Mouse (Mus musculus): Measurements from ENCODE around the gene 1700025G04Rik. TPM values are rescaled to one million over a fixed set of nuclear protein-coding genes. Genes with fewer than 3 reads are reported as not detected.
A peak's percentile ranks its signal among the peaks of the same experiment; 100 is the strongest.

The 1700025G04Rik gene
- polyA plus RNA-seq, 1 experiment from 2014 or later: 49.9 TPM

DNA sequence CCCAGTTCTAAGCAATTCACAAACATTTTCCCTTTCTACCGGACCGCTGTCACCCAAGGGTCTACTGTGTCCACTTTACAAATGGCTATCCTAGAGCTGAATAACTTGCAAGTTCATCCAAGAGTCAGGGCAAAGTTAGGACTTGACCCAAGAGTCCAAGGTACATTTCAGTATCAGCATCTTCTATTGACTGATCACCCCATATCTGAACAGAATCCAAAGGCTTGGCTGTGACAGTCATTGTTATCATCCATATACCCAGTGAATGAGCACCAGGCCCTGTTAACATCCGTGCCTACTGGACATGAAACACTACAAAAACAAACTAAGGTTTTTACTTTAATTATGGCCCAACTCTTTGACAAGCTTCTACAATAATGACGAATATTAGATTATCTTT is 48.9 kb downstream of the 1700025G04Rik start:
- H3K9ac ChIP-seq: no peak overlapping the region
- H3K4me2 ChIP-seq (replicated peaks): no peak overlapping the region
- H3K27me3 ChIP-seq (replicated peaks): no peaks in the 10 kb centered on the region
- no peak overlapping the region for H3K27ac ChIP-seq
- no peaks in the 10 kb centered on the region for H3K9me3 ChIP-seq
- H3K4me1 ChIP-seq: peaks cover 38% of the 10 kb centered on the region
- no peaks in the 10 kb centered on the region for H3K36me3 ChIP-seq
- no peak for ATAC-seq (ENCODE audit: low FRiP score, low read depth)
- 88% methylated on average over 4 of the region's 4 CpGs for WGBS
- H3K4me3 ChIP-seq: no peak overlapping the region

DNA sequence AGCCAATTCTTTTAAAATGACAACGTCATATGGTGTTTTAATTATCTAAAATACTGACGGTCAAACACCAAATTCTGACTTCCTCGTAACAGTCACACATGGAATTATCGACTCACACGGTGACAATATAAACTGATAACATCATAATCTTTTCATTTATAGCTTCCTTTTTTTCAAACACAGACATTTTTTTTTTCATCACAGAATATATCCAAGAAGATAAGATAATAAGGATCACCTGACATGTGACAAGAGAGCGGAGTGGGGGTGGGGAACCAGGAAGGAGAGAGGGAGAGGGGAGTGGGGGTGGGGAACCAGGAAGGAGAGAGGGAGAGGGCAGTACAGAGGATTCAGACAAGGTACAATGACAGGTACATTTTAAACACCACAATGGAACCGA is 49.9 kb downstream of the 1700025G04Rik start:
- H3K4me3 ChIP-seq: no peak overlapping the region
- no peaks in the 10 kb centered on the region for H3K9me3 ChIP-seq
- H3K4me1 ChIP-seq: peaks cover 38% of the 10 kb centered on the region
- no peak overlapping the region for H3K4me2 ChIP-seq (replicated peaks)
- H3K9ac ChIP-seq: no peak overlapping the region
- ATAC-seq (ENCODE audit: low FRiP score, low read depth): no peak
- H3K27me3 ChIP-seq (replicated peaks): no peaks in the 10 kb centered on the region
- no peak overlapping the region for H3K27ac ChIP-seq
- 82% methylated on average over 7 of the region's 7 CpGs for WGBS
- no peaks in the 10 kb centered on the region for H3K36me3 ChIP-seq

DNA sequence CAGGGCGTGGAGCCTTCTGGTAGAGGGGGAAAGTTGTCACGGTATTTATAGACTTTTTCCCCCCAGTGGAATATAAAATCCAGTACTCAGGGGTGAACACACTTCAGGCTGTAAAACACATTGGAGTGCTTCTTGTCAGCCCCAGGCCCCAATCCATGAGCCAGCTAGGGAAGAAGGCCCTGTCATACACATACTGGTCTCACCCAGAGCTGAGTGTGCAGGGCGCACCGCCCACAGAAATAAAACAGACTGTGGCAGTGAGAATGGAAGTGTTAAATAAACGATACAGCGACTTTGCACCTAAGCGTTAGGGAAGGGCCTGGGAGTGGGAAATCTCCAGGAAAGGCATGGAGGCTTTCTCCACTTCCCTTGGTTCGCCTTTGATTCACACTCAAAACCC is 50.3 kb downstream of the 1700025G04Rik start:
- Histone ChIP-seq H3K9me3 (no peaks in the 10 kb centered on the region), H3K27ac (no peak overlapping the region), H3K4me1 (peaks cover 38% of the 10 kb centered on the region), H3K36me3 (no peaks in the 10 kb centered on the region), H3K27me3 (replicated peaks) (no peaks in the 10 kb centered on the region), H3K4me3 (no peak overlapping the region), H3K4me2 (replicated peaks) (no peak overlapping the region), H3K9ac (no peak overlapping the region)
- no peak for ATAC-seq (ENCODE audit: low FRiP score, low read depth)
- 67% methylated on average over 8 of the region's 8 CpGs for WGBS

DNA sequence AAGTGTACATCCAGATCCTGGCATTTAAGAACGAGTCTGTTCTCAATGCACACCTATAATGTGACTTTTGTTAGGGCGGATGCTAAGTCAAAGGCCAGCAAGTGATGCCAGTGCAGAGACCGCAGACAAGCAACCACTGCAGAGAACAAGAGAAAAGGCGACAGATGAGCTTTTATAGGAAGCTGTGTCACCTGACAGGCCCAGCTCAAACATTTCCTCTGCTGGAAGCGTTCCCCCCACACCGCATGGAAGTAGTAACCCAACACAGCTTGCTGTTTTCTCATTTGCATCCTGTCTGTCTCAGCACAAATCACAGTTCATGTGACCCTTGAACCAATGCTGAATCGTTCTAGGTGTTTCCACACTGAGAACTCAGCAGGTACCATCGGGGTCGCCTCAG is 51.8 kb downstream of the 1700025G04Rik start:
- ATAC-seq (ENCODE audit: low FRiP score, low read depth): no peak
- Histone ChIP-seq H3K4me2 (replicated peaks) (no peak overlapping the region), H3K4me3 (no peak overlapping the region), H3K4me1 (peaks cover 38% of the 10 kb centered on the region), H3K9ac (no peak overlapping the region), H3K27me3 (replicated peaks) (no peaks in the 10 kb centered on the region), H3K9me3 (no peaks in the 10 kb centered on the region), H3K27ac (no peak overlapping the region), H3K36me3 (no peaks in the 10 kb centered on the region)
- 71% methylated on average over 9 of the region's 9 CpGs for WGBS

DNA sequence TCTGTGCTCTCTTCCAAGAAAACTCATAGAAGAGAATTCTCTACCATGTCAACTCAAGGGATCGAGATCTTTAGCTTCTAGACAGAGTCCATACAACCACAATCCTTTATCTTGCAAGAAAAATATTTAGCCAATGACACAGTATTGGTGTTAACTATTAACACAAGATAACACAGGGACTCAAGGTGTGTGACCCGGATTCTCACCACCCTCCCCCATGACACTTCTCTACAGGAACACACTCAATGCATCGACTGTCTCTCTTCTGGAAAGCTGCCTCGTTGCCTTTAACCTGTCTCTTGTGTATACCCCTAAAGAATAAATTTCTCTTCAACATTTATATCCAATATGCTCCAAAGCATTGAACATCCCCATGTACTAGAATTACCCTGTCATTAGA is 52.3 kb downstream of the 1700025G04Rik start:
- Histone ChIP-seq H3K4me2 (replicated peaks) (no peak overlapping the region), H3K9ac (no peak overlapping the region), H3K27ac (no peak overlapping the region), H3K4me3 (no peak overlapping the region), H3K9me3 (no peaks in the 10 kb centered on the region), H3K4me1 (peaks cover 38% of the 10 kb centered on the region), H3K27me3 (replicated peaks) (no peaks in the 10 kb centered on the region), H3K36me3 (peaks cover 2% of the 10 kb centered on the region; the same call in 1 of the 2 replicates)
- ATAC-seq (ENCODE audit: low FRiP score, low read depth): no peak
- 71% methylated on average over 4 of the region's 4 CpGs for WGBS

DNA sequence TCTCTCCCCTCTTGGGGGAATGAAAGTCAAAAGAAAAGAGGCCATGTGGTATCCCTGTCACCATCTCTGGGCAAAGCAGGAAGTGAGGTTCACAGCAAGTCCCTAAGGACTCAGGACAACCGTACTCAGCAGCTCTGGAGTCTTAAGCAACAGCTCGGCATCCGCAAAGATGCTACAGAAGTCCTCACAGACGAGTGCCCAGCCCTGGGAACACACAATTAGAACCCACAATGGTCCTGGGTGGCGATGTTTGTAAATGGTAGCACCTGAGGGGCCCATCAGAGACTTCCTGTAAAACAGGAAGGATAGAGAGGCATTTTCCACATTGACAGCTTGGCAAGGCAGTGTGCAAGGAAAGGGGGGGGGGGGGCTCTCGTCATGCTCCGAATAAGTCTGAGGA is 55.2 kb downstream of the 1700025G04Rik start:
- Histone ChIP-seq H3K4me2 (replicated peaks) (no peak overlapping the region), H3K27ac (no peak overlapping the region), H3K27me3 (replicated peaks) (no peaks in the 10 kb centered on the region), H3K4me3 (no peak overlapping the region), H3K9me3 (no peaks in the 10 kb centered on the region), H3K36me3 (peaks cover 3% of the 10 kb centered on the region; the same call in 1 of the 2 replicates), H3K4me1 (peaks cover 35% of the 10 kb centered on the region), H3K9ac (no peak overlapping the region)
- ATAC-seq (ENCODE audit: low FRiP score, low read depth): no peak
- WGBS: 75% methylated on average over 7 of the region's 7 CpGs

DNA sequence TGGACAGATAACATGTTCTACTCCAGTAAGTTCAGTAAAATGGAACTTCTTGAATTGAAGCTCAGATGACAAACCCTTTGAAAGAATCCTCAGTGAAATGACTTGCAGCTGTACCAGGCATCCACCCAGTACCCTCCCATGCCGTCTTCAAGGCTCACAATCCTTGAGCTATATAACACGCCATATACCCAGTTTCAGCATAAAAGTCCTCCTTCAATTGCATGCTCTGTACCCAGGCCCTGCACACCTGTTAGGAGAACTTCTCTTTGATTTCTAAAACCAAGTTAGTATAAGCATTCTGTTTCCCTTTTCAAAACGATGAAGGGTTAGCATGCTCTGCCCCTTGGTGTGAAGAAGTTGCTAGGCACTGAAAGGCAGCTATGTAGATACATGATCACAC is 56.2 kb downstream of the 1700025G04Rik start:
- Histone ChIP-seq H3K9me3 (no peaks in the 10 kb centered on the region), H3K4me2 (replicated peaks) (no peak overlapping the region), H3K27ac (no peak overlapping the region), H3K27me3 (replicated peaks) (no peaks in the 10 kb centered on the region), H3K4me3 (no peak overlapping the region), H3K36me3 (peaks cover 3% of the 10 kb centered on the region; the same call in 1 of the 2 replicates), H3K9ac (no peak overlapping the region), H3K4me1 (peaks cover 25% of the 10 kb centered on the region)
- no peak for ATAC-seq (ENCODE audit: low FRiP score, low read depth)
- 79% methylated on average over 3 of the region's 3 CpGs for WGBS

DNA sequence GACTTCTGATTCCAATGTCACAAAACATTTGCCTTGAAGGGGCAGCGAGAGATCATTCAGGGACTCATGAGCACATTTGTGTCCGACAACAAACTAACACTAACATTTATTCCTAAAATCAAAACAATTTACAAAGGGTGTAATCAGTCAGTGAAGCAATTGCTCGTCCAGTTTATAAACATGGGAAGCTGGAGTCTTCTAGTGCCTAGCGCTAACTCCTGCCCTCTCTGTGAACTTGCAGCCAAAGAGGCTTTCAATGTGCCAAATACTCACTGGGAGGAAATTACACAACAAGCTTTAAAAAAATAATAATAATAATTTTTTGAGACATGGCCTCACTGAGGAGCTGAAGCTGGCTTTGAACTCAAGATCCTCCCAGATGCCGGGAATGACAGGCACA is 57.8 kb downstream of the 1700025G04Rik start:
- H3K4me1 ChIP-seq: peaks cover 15% of the 10 kb centered on the region
- H3K4me2 ChIP-seq (replicated peaks): no peak overlapping the region
- H3K9ac ChIP-seq: no peak overlapping the region
- H3K36me3 ChIP-seq: peaks cover 3% of the 10 kb centered on the region; the same call in 1 of the 2 replicates
- H3K9me3 ChIP-seq: no peaks in the 10 kb centered on the region
- no peak overlapping the region for H3K4me3 ChIP-seq
- H3K27me3 ChIP-seq (replicated peaks): no peaks in the 10 kb centered on the region
- 94% methylated on average over 5 of the region's 5 CpGs for WGBS
- ATAC-seq (ENCODE audit: low FRiP score, low read depth): no peak
- H3K27ac ChIP-seq: no peak overlapping the region

DNA sequence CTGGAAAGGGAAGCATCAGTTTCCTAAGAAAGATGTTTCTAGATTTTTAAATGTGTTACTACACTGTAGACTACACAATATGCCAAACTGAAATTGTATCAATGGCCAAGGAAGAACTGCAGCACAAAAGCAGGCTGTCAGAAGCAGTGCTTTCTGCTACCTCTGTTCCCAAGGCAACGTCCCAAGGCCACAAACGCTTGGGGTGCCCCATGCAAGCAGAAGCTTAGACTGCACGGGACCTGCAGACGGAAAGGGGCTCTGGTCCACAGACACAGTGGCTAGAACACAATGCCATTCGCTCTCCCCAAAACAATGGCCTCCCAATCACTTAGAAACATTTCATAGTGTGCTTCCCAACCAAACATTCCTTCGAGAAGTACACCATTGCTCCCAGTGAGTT is 59.4 kb downstream of the 1700025G04Rik start:
- no peaks in the 10 kb centered on the region for H3K27me3 ChIP-seq (replicated peaks)
- 0 out of 2 replicates have a peak, but pooled peaks have one; percentile 65 for ATAC-seq (ENCODE audit: low FRiP score, low read depth)
- H3K27ac ChIP-seq: no peak overlapping the region
- no peak overlapping the region for H3K9ac ChIP-seq
- peaks cover 3% of the 10 kb centered on the region; the same call in 1 of the 2 replicates for H3K36me3 ChIP-seq
- H3K4me1 ChIP-seq: peaks cover 5% of the 10 kb centered on the region; the same call in 1 of the 2 replicates
- H3K4me2 ChIP-seq (replicated peaks): no peak overlapping the region
- no peaks in the 10 kb centered on the region for H3K9me3 ChIP-seq
- WGBS: 33% methylated on average over 6 of the region's 6 CpGs
- no peak overlapping the region for H3K4me3 ChIP-seq

DNA sequence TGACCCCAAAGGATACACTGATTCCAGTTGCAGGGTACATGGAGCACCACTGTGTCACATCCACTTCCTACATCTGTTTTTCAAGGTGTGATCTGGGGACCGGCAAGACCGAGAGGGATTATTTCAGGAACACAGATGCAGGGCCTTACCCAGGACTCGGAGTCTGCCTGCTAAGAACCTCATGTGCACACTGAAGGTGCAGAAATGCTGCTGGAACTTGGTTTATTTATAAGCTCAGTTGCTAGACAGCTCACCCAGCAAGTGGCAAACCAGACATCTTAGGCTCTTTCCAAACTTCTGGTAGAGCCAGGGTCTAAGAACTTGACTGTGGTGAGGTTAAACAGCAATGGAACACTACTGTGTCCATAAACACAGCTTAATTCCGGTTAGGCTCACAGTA is 61.2 kb downstream of the 1700025G04Rik start:
- WGBS: 86% methylated on average over 4 of the region's 4 CpGs
- peaks cover 5% of the 10 kb centered on the region; the same call in 1 of the 2 replicates for H3K4me1 ChIP-seq
- H3K4me2 ChIP-seq (replicated peaks): no peak overlapping the region
- no peak overlapping the region for H3K9ac ChIP-seq
- H3K9me3 ChIP-seq: no peaks in the 10 kb centered on the region
- no peak for ATAC-seq (ENCODE audit: low FRiP score, low read depth)
- H3K36me3 ChIP-seq: peaks cover 3% of the 10 kb centered on the region; the same call in 1 of the 2 replicates
- no peak overlapping the region for H3K4me3 ChIP-seq
- H3K27me3 ChIP-seq (replicated peaks): no peaks in the 10 kb centered on the region
- H3K27ac ChIP-seq: no peak overlapping the region

DNA sequence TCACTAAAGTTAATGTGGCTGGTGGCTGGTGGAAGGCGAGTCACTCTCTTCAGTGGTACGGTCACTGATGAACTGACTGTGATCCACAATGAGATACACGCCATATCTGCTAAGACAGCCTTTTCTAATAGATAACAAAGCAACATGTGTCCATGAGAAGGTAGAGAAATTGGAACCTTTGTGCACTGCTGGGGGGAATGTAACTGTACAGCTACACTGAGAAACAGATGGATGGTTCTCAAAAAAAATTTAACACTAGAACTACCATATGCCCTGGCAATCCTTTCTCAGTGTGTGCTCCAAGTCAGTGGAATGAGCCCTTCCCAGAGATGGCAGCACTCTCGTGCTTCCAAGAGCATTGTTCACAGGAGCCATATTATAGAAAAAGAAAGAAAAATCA is 63.2 kb downstream of the 1700025G04Rik start:
- no peak for ATAC-seq (ENCODE audit: low FRiP score, low read depth)
- H3K9me3 ChIP-seq: no peaks in the 10 kb centered on the region
- 91% methylated on average over 4 of the region's 4 CpGs for WGBS
- no peak overlapping the region for H3K9ac ChIP-seq
- peaks cover 5% of the 10 kb centered on the region; the same call in 1 of the 2 replicates for H3K4me1 ChIP-seq
- H3K27ac ChIP-seq: no peak overlapping the region
- no peak overlapping the region for H3K4me2 ChIP-seq (replicated peaks)
- H3K36me3 ChIP-seq: no peaks in the 10 kb centered on the region
- no peak overlapping the region for H3K4me3 ChIP-seq
- H3K27me3 ChIP-seq (replicated peaks): no peaks in the 10 kb centered on the region

DNA sequence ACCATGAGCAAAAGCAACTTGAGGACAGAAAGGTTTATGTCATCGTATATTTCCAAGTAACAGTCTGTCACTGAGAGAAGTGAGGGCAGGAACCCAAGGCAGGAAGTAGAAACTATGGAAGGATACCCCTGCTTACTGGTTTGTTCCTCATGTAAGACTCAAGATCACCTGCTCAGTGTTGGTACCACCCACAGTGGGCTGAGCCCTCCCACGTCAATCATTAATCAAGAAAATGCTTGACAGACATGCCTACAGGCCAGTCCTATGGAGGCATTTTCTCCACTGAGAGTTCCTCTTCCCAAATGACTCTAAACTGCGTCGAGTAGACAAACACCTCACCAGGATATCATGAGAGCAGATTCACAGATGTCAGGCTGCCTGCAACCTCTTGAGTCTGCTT is 64.6 kb downstream of the 1700025G04Rik start:
- H3K27me3 ChIP-seq (replicated peaks): no peaks in the 10 kb centered on the region
- WGBS: over 99% methylated on average over 4 of the region's 4 CpGs
- no peak overlapping the region for H3K9ac ChIP-seq
- H3K36me3 ChIP-seq: no peaks in the 10 kb centered on the region
- peaks cover under 1% of the 10 kb centered on the region; the same call in 1 of the 2 replicates for H3K4me1 ChIP-seq
- no peak overlapping the region for H3K27ac ChIP-seq
- no peak overlapping the region for H3K4me3 ChIP-seq
- ATAC-seq (ENCODE audit: low FRiP score, low read depth): no peak
- no peaks in the 10 kb centered on the region for H3K9me3 ChIP-seq
- no peak overlapping the region for H3K4me2 ChIP-seq (replicated peaks)

DNA sequence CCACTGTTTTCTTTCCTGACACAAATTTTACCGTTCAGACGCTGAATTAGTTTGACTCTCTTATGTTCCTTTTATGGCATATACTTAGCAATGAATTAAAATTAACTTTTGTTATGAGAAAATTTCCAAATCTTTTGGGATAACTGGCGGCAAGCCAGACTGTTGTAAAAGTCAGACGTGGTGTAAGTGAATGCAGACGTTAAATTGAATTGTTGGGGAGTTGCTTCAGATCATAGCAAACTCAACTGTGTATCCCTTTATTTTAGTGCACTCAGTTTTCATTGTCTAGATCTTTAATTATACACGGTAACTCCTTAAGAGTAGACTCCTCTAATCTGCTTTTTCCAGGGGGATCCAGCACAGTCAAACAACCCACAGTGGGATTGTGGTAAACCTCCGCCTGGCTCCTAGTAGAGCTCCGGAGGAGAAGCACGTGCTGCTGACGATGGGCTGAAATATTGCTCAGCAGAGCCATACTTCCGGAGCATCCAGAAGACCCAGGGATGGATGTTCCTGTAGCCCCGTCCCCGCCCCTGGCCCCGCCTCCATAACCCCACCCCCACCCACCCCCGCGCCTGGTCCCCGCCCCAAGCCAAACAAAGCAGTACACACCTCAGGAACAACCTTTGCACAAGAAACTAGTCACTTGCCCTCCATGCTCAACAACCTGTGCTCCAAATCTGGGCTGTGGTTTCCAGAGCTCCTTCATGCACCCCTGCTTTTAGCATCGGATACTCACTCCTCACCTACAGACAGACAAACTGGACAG is 65.7 kb downstream of the 1700025G04Rik start:
- H3K4me1 ChIP-seq: peaks cover 3% of the 10 kb centered on the region
- no peaks in the 10 kb centered on the region for H3K27me3 ChIP-seq (replicated peaks)
- H3K36me3 ChIP-seq: no peaks in the 10 kb centered on the region
- H3K4me3 ChIP-seq: no peak overlapping the region
- no peak overlapping the region for H3K4me2 ChIP-seq (replicated peaks)
- WGBS: 81% methylated on average over 18 of the region's 18 CpGs
- no peaks in the 10 kb centered on the region for H3K9me3 ChIP-seq
- no peak for ATAC-seq (ENCODE audit: low FRiP score, low read depth)
- H3K9ac ChIP-seq: no peak overlapping the region
- no peak overlapping the region for H3K27ac ChIP-seq
